ENCODE assay signal across 25 mouse cellular contexts in genomic region chr11:93736618-93737017, GRCm38 (mm10).
"Had no signal": no experiment of that assay in that cellular context is flagged by ENCODE, and none has a peak within 500 bp of the region (broad histone marks: within the 10 kb centered on the region; RNA-seq: fewer than 3 reads in every experiment).

No protein-coding gene starts in this region.

- H3K27ac ChIP-seq: gastrocnemius, adult 2 months; heart, embryonic 10.5 days; hindbrain, embryonic 13.5 days; hindbrain, embryonic 15.5 days; hindbrain, postnatal 0 days; kidney, embryonic 15.5 days; kidney, postnatal 0 days; limb, embryonic 13.5 days; limb, embryonic 15.5 days; liver, embryonic 12.5 days had no signal

- DNase-seq: gastrocnemius, adult 2 months; gastrocnemius, postnatal 10 days; gastrocnemius, postnatal 25 days; heart, adult 18-20 months; heart, postnatal 10 days; heart, postnatal 36 days; kidney, adult 11 months; kidney, adult 2 months; kidney, adult 9 months; kidney, postnatal 14 days; kidney, postnatal 36 days; layer of hippocampus, adult 9-11 months; layer of hippocampus, postnatal 36 days; left cerebral cortex, postnatal 4 days had no signal

- ATAC-seq: hindbrain, postnatal 0 days; intestine, embryonic 16.5 days; liver, embryonic 12.5 days had no signal

- H3K27me3 ChIP-seq: heart, embryonic 12.5 days; hindbrain, embryonic 15.5 days; kidney, embryonic 15.5 days; limb, embryonic 13.5 days; limb, embryonic 15.5 days; liver, embryonic 12.5 days had no signal

- H3K4me3 ChIP-seq: gastrocnemius, adult 2 months; heart, embryonic 10.5 days; heart, embryonic 12.5 days; hindbrain, embryonic 13.5 days; hindbrain, embryonic 15.5 days; kidney, embryonic 15.5 days; limb, embryonic 13.5 days; limb, embryonic 15.5 days; liver, embryonic 12.5 days had no signal

- H3K4me1 ChIP-seq: hindbrain, embryonic 13.5 days; hindbrain, embryonic 15.5 days; kidney, embryonic 15.5 days; limb, embryonic 15.5 days; liver, embryonic 12.5 days had no signal

- H3K9ac ChIP-seq: heart, embryonic 12.5 days; hindbrain, embryonic 13.5 days; hindbrain, embryonic 15.5 days; kidney, embryonic 15.5 days; limb, embryonic 13.5 days; limb, embryonic 15.5 days; liver, embryonic 12.5 days had no signal

- H3K36me3 ChIP-seq: heart, embryonic 10.5 days; heart, embryonic 12.5 days; hindbrain, embryonic 13.5 days; hindbrain, embryonic 15.5 days; kidney, embryonic 15.5 days; limb, embryonic 13.5 days; limb, embryonic 15.5 days; liver, embryonic 12.5 days had no signal

- H3K9me3 ChIP-seq: heart, embryonic 10.5 days; heart, embryonic 12.5 days; hindbrain, embryonic 13.5 days; hindbrain, embryonic 15.5 days; kidney, embryonic 15.5 days; limb, embryonic 13.5 days; limb, embryonic 15.5 days; liver, embryonic 12.5 days had no signal

- H3K4me2 ChIP-seq: heart, embryonic 12.5 days; hindbrain, embryonic 13.5 days; hindbrain, embryonic 15.5 days; kidney, embryonic 15.5 days; limb, embryonic 13.5 days; limb, embryonic 15.5 days; liver, embryonic 12.5 days had no signal
